Mouse (Mus musculus) bone marrow, adult 2 months (tissue): Measurements from ENCODE around the gene Lbh. TPM values are rescaled to one million over a fixed set of nuclear protein-coding genes. Genes with fewer than 3 reads are reported as not detected.

Source experiments
- H3K27ac ChIP-seq: fragments of 200-500 bp; 2 replicates; pipeline ENCODE4 v1.5.1; 2012; ENCODE audit warnings: low read depth, mild to moderate bottlenecking, control low read depth, inconsistent platforms, low read length; ENCODE audit not compliant: control insufficient read depth, poor library complexity, insufficient read depth
- H3K4me1 ChIP-seq: fragments of 200-500 bp; 2 replicates; pipeline ENCODE4 v1.6.1; 2011; ENCODE audit warnings: low read length; ENCODE audit not compliant: control insufficient read depth, insufficient read depth
- H3K4me3 ChIP-seq: fragments of 200-500 bp; replicated peaks from 2 replicates; pipeline ENCODE3; 2011; ENCODE audit warnings: mild to moderate bottlenecking, low read depth, low read length, control low read depth; ENCODE audit not compliant: control insufficient read depth
- CTCF ChIP-seq: fragments of 200-500 bp; IDR thresholded peaks from 2 replicates; pipeline ENCODE4 v1.5.1; 2011; ENCODE audit warnings: low read length, control low read depth; ENCODE audit not compliant: control insufficient read depth, insufficient read depth
- POLR2A ChIP-seq: fragments of 200-500 bp; IDR thresholded peaks from 2 replicates; pipeline ENCODE4 v1.6.1; 2011; ENCODE audit warnings: low read depth, mild to moderate bottlenecking, control low read depth, low read length, borderline replicate concordance; ENCODE audit not compliant: control insufficient read depth
- WGBS: fragments of 180-500 bp; shearing (Covaris S2); methylation state at CpG from one replicate; pipeline ENCODE4 v1.1.7; 2018; 5-methylcytosine and 5-hydroxymethylcytosine counted together
- polyA plus RNA-seq: library from polyadenylated mRNA; stranded (reverse); fragments of >200 nt; gene quantifications from 2 replicates; pipeline ENCODE4 v1.2.4, GENCODE M21; 2011; ENCODE audit warnings: low replicate concordance; ENCODE audit not compliant: missing spikeins, insufficient read depth, insufficient read length

Lbh gene
- 19.3 and 31.8 TPM in 2 replicates for polyA plus RNA-seq

GRCm38 (mm10) chr17:72918053-72918452 is at the start of gene Lbh:
Gene Lbh, plus strand, starts transcription at chr17:72918305.
- Histone ChIP-seq H3K4me3 (peak within 1 kb of the TSS; percentile 97), H3K4me1 (no peaks in the 10 kb centered on the region), H3K27ac (peak within 1 kb of the TSS; percentile 97)
- WGBS: under 1% methylated on average over 35 of the region's 35 CpGs
- no peak for TF ChIP-seq CTCF
- peak; percentile 99 for TF ChIP-seq POLR2A

DNA sequence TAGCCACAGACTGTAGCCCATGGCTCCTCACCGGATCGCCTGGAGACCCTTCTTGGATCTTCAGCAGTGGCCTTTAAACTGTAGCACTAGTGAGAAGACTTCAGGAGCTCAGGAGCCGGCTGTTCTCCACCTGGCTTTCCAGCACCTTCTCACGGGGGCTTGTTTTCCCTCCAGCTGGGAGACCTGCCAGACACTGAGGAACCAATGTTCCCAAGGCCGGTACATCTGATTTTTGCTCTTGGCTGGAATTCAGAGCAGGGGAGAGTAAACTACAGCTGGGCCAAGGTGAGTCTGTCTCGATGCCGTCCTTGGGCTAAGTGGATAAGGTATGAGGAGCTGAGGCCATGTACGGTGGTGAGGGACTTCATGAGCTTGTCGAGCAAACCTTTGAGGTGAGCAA is 39.1 kb upstream of the Lbh start:
- H3K27ac ChIP-seq: no peak overlapping the region
- WGBS: 84% methylated on average over 9 of the region's 9 CpGs
- no peak overlapping the region for H3K4me3 ChIP-seq
- no peak for TF ChIP-seq POLR2A
- no peak for TF ChIP-seq CTCF
- H3K4me1 ChIP-seq: no peaks in the 10 kb centered on the region

DNA sequence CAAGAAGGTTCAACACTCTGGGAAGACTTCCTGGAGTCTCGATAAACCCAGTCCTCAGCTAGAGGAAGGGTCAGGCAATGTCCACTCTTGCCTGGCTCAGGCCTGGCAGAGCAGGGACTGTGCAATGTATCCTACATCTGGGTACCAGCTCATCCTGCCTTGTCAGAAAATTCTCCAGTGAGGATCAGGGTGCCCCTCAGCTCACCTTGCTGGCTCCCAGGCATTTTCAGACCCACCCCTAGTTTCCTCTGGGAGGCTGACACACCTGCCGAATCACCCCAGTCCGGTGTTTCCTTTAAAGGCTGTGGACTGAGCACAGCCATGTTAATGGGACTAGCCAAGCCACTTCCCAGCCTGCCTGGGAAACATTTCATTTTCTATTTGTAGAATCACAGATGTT is 37.9 kb upstream of the Lbh start:
- WGBS: 81% methylated on average over 3 of the region's 3 CpGs
- Histone ChIP-seq H3K4me1 (no peaks in the 10 kb centered on the region), H3K27ac (no peak overlapping the region), H3K4me3 (no peak overlapping the region)
- no peak for TF ChIP-seq CTCF
- no peak for TF ChIP-seq POLR2A

DNA sequence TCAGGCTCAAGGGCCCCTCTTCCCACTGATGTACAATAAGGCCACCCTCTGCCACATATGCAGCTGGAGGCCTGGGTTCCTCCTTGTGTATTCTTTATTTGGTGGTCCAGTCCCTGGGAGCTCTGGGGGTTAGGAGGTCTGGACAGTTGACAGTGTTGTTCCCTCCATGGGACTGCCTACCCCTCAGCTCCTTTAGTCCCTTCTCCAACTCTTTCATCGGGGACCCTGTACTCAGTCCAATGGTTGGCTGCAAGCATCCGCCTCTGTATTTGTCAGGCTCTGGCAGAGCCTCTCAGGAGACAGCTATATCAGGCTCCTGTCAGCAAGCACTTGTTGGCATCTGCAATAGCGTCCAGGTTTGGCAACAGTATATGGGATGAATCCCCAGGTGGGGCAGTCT is 37.1 kb upstream of the Lbh start:
- no peak overlapping the region for H3K4me3 ChIP-seq
- 70% methylated on average over 3 of the region's 3 CpGs for WGBS
- TF ChIP-seq POLR2A (no peak), CTCF (no peak)

DNA sequence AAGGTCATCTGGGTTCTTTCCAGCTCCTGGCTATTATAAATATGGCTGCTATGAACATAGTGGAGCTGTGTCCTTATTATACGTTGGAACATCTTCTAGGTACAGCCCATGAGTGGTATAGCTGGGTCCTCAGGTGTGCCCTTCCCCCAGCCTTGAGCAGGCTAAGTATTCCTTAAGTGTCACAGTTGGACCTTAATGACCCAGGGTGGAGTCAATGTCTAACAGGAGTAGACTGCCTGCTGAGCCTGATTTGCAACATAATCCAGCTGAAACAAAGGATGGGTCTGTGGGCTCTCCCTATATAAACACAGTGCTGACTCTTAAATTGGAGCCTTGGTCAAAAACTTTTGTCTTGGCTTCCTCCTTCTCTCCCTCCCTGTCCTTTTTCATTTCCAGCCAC is 36.3 kb upstream of the Lbh start:
- Histone ChIP-seq H3K4me1 (no peaks in the 10 kb centered on the region), H3K27ac (no peak overlapping the region), H3K4me3 (no peak overlapping the region)
- WGBS: 81% methylated on average over 1 of the region's 1 CpGs
- TF ChIP-seq POLR2A (no peak), CTCF (no peak)

More for the DNA sequence above, 37.1 kb upstream of the Lbh start:
- no peaks in the 10 kb centered on the region for H3K4me1 ChIP-seq
- H3K27ac ChIP-seq: no peak overlapping the region

GRCm38 (mm10) chr17:72889556-72890397 is 28.3 kb upstream of the Lbh start:
- no peaks in the 10 kb centered on the region for H3K4me1 ChIP-seq
- no peak for TF ChIP-seq POLR2A
- peak; percentile 27; the same call in 1 of the 2 replicates for TF ChIP-seq CTCF
- 36% methylated on average over 20 of the region's 20 CpGs for WGBS
- H3K27ac ChIP-seq: no peak overlapping the region
- no peak overlapping the region for H3K4me3 ChIP-seq

DNA sequence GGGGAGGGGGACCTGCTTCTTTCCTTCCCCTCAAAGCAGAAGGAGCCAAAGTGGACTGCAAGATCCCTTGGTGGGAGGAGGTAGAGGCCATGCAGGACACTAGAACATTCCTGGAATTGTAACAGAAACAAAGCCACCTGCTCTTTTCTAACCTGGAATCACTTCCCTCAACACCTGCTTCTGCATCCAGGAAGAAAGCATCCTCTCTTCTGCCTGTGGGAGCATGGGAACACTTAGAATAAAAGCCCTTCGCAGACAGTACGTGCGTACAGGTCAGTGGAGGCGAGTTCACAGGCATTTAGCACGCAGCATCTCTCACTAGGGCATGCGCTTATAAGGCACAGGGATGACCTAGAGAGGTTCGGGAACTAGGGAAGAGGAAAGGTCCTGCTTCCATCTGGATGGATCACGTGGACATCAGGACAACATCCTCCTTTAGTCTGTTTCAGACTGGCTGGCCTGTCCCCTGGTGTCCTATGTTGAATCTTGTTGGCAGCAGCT is 27.7 kb upstream of the Lbh start:
- Histone ChIP-seq H3K4me1 (no peaks in the 10 kb centered on the region), H3K4me3 (no peak overlapping the region), H3K27ac (no peak overlapping the region)
- WGBS: 78% methylated on average over 8 of the region's 8 CpGs
- TF ChIP-seq CTCF (no peak), POLR2A (no peak)

- H3K4me1 ChIP-seq: no peaks in the 10 kb centered on the region
- no peak overlapping the region for H3K27ac ChIP-seq
- H3K4me3 ChIP-seq: no peak overlapping the region
- WGBS: 73% methylated on average over 6 of the region's 6 CpGs
- TF ChIP-seq CTCF: no peak
- no peak for TF ChIP-seq POLR2A
These were observed 26.5 kb upstream of the Lbh start for GRCm38 (mm10) chr17:72891556-72891955.
